8 mouse cellular contexts compared by ENCODE assay signal in genomic region chr6:52584383-52584782, GRCm38 (mm10). TPM values are rescaled to one million over a fixed set of nuclear protein-coding genes. Genes with fewer than 3 reads are reported as not detected.
DNase-seq lines count a peak whose midpoint lies in the region; ATAC-seq and TF ChIP-seq lines count a peak whose summit lies in the region.

No protein-coding gene starts in this region.

- TF ChIP-seq CTCF in kidney, postnatal 0 days (IDR thresholded peaks at IDR 0.05; ENCODE audit: low read depth) = no peak

- H3K4me2 ChIP-seq in kidney, postnatal 0 days (ENCODE audit: low read length) = no peak overlapping the region
- H3K4me2 ChIP-seq in limb, embryonic 15.5 days = no peak overlapping the region

- no peaks in the 10 kb centered on the region for H3K27me3 ChIP-seq in kidney, postnatal 0 days (ENCODE audit: insufficient read depth, low read length)
- 0 out of 2 replicates have a peak, but pooled peaks cover 2% of the 10 kb centered on the region for H3K27me3 ChIP-seq in limb, embryonic 15.5 days

- 0 out of 2 replicates have a peak, but pooled peaks cover 3% of the 10 kb centered on the region for H3K36me3 ChIP-seq in kidney, postnatal 0 days (ENCODE audit: insufficient read depth, low read length)
- H3K36me3 ChIP-seq in limb, embryonic 15.5 days = peaks cover 4% of the 10 kb centered on the region; the same call in 1 of the 2 replicates

- WGBS in kidney, postnatal 0 days = 16% methylated on average over 8 of the region's 8 CpGs
- WGBS in limb, embryonic 15.5 days = 31% methylated on average over 8 of the region's 8 CpGs

- peak; percentile 52; the same call in 1 of the 2 replicates for ATAC-seq in kidney, postnatal 0 days (replicated peaks; ENCODE audit: low FRiP score, low read depth)
- 0 out of 2 replicates have a peak, but pooled peaks have one; percentile 14 for ATAC-seq in limb, embryonic 15.5 days (ENCODE audit: insufficient number of reproducible peaks, low FRiP score, low TSS enrichment, low read depth)
- no peak for ATAC-seq in cerebellum, adult (ENCODE audit: insufficient number of reproducible peaks, low FRiP score, low TSS enrichment)

- intact Hi-C loops in gastrocnemius, postnatal 14 days (cut with DNase I; ENCODE audit: low total_unique reads) = no loop called here

- H3K27ac ChIP-seq in kidney, postnatal 0 days = no peak overlapping the region
- H3K27ac ChIP-seq in limb, embryonic 15.5 days = no peak overlapping the region

- peak; percentile 76 for DNase-seq in embryo, embryonic 10 days (ENCODE audit: low spot score)
- no peak for DNase-seq in embryo, embryonic 9.5 days (ENCODE audit: extremely low spot score)
- peak; percentile 41 for DNase-seq in embryo, embryonic 11.5 days (ENCODE audit: low read depth, low spot score)
- DNase-seq in gastrocnemius, postnatal 14 days = peak; percentile 77
- peak; percentile 31 for DNase-seq in kidney, postnatal 0 days (ENCODE audit: low spot score)
- DNase-seq in retina, embryonic 14.5 days (ENCODE audit: low spot score) = peak; percentile 83

- no peaks in the 10 kb centered on the region for H3K9me3 ChIP-seq in kidney, postnatal 0 days (replicated peaks; ENCODE audit: low read length)
- no peaks in the 10 kb centered on the region for H3K9me3 ChIP-seq in limb, embryonic 15.5 days

- H3K4me3 ChIP-seq in kidney, postnatal 0 days (replicated peaks; ENCODE audit: low read depth, low read length) = no peak overlapping the region
- no peak overlapping the region for H3K4me3 ChIP-seq in limb, embryonic 15.5 days

- 0 out of 2 replicates have a peak, but pooled peaks cover 5% of the 10 kb centered on the region for H3K4me1 ChIP-seq in kidney, postnatal 0 days (replicated peaks; ENCODE audit: insufficient read depth, low read length)
- H3K4me1 ChIP-seq in limb, embryonic 15.5 days = peaks cover 3% of the 10 kb centered on the region; the same call in 1 of the 2 replicates

- no peak overlapping the region for H3K9ac ChIP-seq in kidney, postnatal 0 days (ENCODE audit: low read depth, low read length)
- H3K9ac ChIP-seq in limb, embryonic 15.5 days = no peak overlapping the region

RNA-seq across cellular contexts. Expression of gene Hibadh, which starts 55.8 kb away (rescaled TPM):
- total RNA-seq in gastrocnemius, postnatal 14 days (2021) = 100 to 1,000 TPM in 1 of 2 experiments, 10 to 100 TPM in 1; 82.3 to 104 TPM
- 217 and 218 TPM in 2 replicates for polyA plus RNA-seq in kidney, postnatal 0 days (2015; fragmentation: Nextera tagmentation; extraction: Ambion mirVana)
- 85.9 and 90.4 TPM in 2 replicates for polyA plus RNA-seq in limb, embryonic 15.5 days (2015; fragmentation: Nextera tagmentation; extraction: Ambion mirVana)
